Mouse (Mus musculus) right cerebral cortex, postnatal 4 days (tissue): ENCODE data around the gene Atp1b1.

ENCODE experiments used
- DNase-seq: peaks from one replicate; pipeline ENCODE4 v3.0.0-alpha.2; 2022

Atp1b1 gene

GRCm38 (mm10) chr1:164436749-164437148 is 21.4 kb downstream of the Atp1b1 start:
- no peak for DNase-seq

GRCm38 (mm10) chr1:164434049-164434448 is 24.1 kb downstream of the Atp1b1 start:
- no peak for DNase-seq

GRCm38 (mm10) chr1:164432649-164433048 is 25.5 kb downstream of the Atp1b1 start:
- no peak for DNase-seq

GRCm38 (mm10) chr1:164428644-164429043 is 29.5 kb downstream of the Atp1b1 start:
- DNase-seq, result no peak

GRCm38 (mm10) chr1:164427777-164428176 is 30.4 kb downstream of the Atp1b1 start:
- no peak for DNase-seq

GRCm38 (mm10) chr1:164426227-164426626 is 31.9 kb downstream of the Atp1b1 start:
- no peak for DNase-seq

- no peak for DNase-seq
These were observed 37.4 kb downstream of the Atp1b1 start for GRCm38 (mm10) chr1:164420623-164421354.

- DNase-seq, result no peak
These were observed 38.8 kb downstream of the Atp1b1 start for GRCm38 (mm10) chr1:164419401-164419800.

- no peak for DNase-seq
These were observed 39.8 kb downstream of the Atp1b1 start for GRCm38 (mm10) chr1:164418320-164418719.

- no peak for DNase-seq
These were observed 40.6 kb downstream of the Atp1b1 start for GRCm38 (mm10) chr1:164417604-164418003.

GRCm38 (mm10) chr1:164416692-164417394 is 41.3 kb downstream of the Atp1b1 start:
- DNase-seq, result no peak

- DNase-seq, result no peak
These were observed 42.8 kb downstream of the Atp1b1 start for GRCm38 (mm10) chr1:164415347-164415751.

GRCm38 (mm10) chr1:164413608-164414007 is 44.5 kb downstream of the Atp1b1 start:
- no peak for DNase-seq

GRCm38 (mm10) chr1:164412906-164413305 is 45.2 kb downstream of the Atp1b1 start:
- no peak for DNase-seq

GRCm38 (mm10) chr1:164411306-164411705 is 46.8 kb downstream of the Atp1b1 start:
- no peak for DNase-seq

- DNase-seq, result no peak
These were observed 49.5 kb downstream of the Atp1b1 start for GRCm38 (mm10) chr1:164408655-164409054.

GRCm38 (mm10) chr1:164406506-164406905 is 51.6 kb downstream of the Atp1b1 start:
- no peak for DNase-seq

- no peak for DNase-seq
These were observed 52.8 kb downstream of the Atp1b1 start for GRCm38 (mm10) chr1:164405385-164405802.

GRCm38 (mm10) chr1:164399578-164399977 is 58.6 kb downstream of the Atp1b1 start:
- no peak for DNase-seq

GRCm38 (mm10) chr1:164397672-164398071 is 60.5 kb downstream of the Atp1b1 start:
- DNase-seq, result no peak

- peak; percentile 13 for DNase-seq
These were observed 62.9 kb downstream of the Atp1b1 start for GRCm38 (mm10) chr1:164395131-164395780.

GRCm38 (mm10) chr1:164392176-164392575 is 66.0 kb downstream of the Atp1b1 start:
- DNase-seq, result no peak

- no peak for DNase-seq
These were observed 68.4 kb downstream of the Atp1b1 start for GRCm38 (mm10) chr1:164389743-164390142.
